Mouse (Mus musculus): ENCODE data around the gene Olfr1242. TPM values are rescaled to one million over a fixed set of nuclear protein-coding genes. Genes with fewer than 3 reads are reported as not detected.

Gene Olfr1242
- not detected in 2 replicates for polyA plus RNA-seq (2012; rRNA removed; ENCODE audit: low replicate concordance)

GRCm38 (mm10) chr2:89498235-89498634 lies at the start of gene Olfr1242:
Gene Olfr1242 (minus strand): TSS chr2:89498335.

DNA sequence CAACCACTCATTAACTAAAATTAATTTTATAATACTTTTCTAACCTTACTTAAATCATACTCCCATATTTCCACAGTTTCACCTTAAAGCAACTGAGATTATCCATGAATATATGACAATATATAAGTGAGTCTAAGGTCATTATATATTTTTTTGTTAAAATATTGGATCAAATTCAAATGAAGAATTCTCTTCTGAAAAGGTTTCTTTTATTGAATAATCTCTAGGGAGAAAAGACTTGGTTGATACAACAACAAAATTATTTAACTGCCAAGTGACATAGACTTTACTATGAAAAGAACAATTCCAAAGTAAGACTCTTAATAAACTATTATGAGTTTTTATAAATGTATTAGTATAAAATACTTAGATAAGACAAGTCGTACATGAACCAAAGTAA lies 33.3 kb upstream of the Olfr1242 start, which contains the start of gene Olfr1243:
Gene Olfr1243, minus strand, starts transcription at position 101 of the 400 bp plus-strand sequence.

GRCm38 (mm10) chr2:89487026-89487425 lies 11.1 kb downstream of the Olfr1242 start, which contains the start of gene Olfr1241:
Gene Olfr1241 (minus strand): TSS chr2:89487126.

GRCm38 (mm10) chr2:89442900-89443299 lies 55.2 kb downstream of the Olfr1242 start, which contains the start of gene Olfr1240:
Gene Olfr1240 (minus strand): TSS chr2:89443000.

Other genes with a start within 250 kb of the Olfr1242 start
- not detected in 2 replicates for gene Olfr1228, start 244.3 kb downstream of the Olfr1242 start, polyA plus RNA-seq (2012; rRNA removed; ENCODE audit: low replicate concordance)
- gene Olfr1229, start 210.3 kb downstream of the Olfr1242 start, polyA plus RNA-seq (2012; rRNA removed; ENCODE audit: low replicate concordance) = not detected in 2 replicates
- gene Olfr1230, start 201.1 kb downstream of the Olfr1242 start, polyA plus RNA-seq (2012; rRNA removed; ENCODE audit: low replicate concordance) = not detected in 2 replicates
- gene Olfr1231, start 191.3 kb downstream of the Olfr1242 start, polyA plus RNA-seq (2012; rRNA removed; ENCODE audit: low replicate concordance) = not detected in 2 replicates
- not detected in 2 replicates for gene Olfr1232, start 168.7 kb downstream of the Olfr1242 start, polyA plus RNA-seq (2012; rRNA removed; ENCODE audit: low replicate concordance)
- gene Olfr1233, start 155.9 kb downstream of the Olfr1242 start, polyA plus RNA-seq (2012; rRNA removed; ENCODE audit: low replicate concordance) = not detected in 2 replicates
- not detected in 2 replicates for gene Olfr1234, start 133.5 kb downstream of the Olfr1242 start, polyA plus RNA-seq (2012; rRNA removed; ENCODE audit: low replicate concordance)
- not detected in 2 replicates for gene Olfr1238, start 88.7 kb downstream of the Olfr1242 start, polyA plus RNA-seq (2012; rRNA removed; ENCODE audit: low replicate concordance)
- not detected in 2 replicates for gene Olfr1239, start 77.9 kb downstream of the Olfr1242 start, polyA plus RNA-seq (2012; rRNA removed; ENCODE audit: low replicate concordance)
- not detected in 2 replicates for gene Olfr1240, start 55.3 kb downstream of the Olfr1242 start, polyA plus RNA-seq (2012; rRNA removed; ENCODE audit: low replicate concordance)
- not detected in 2 replicates for gene Olfr1241, start 11.2 kb downstream of the Olfr1242 start, polyA plus RNA-seq (2012; rRNA removed; ENCODE audit: low replicate concordance)
- gene Olfr1243, start 33.2 kb upstream of the Olfr1242 start, polyA plus RNA-seq (2012; rRNA removed; ENCODE audit: low replicate concordance) = not detected in 2 replicates
- gene Olfr1245, start 80.1 kb upstream of the Olfr1242 start, polyA plus RNA-seq (2012; rRNA removed; ENCODE audit: low replicate concordance) = not detected in 2 replicates
- not detected in 2 replicates for gene Olfr1246, start 94.8 kb upstream of the Olfr1242 start, polyA plus RNA-seq (2012; rRNA removed; ENCODE audit: low replicate concordance)
- gene Olfr1247, start 115.8 kb upstream of the Olfr1242 start, polyA plus RNA-seq (2012; rRNA removed; ENCODE audit: low replicate concordance) = not detected in 2 replicates
- not detected in 2 replicates for gene Olfr1248, start 119.9 kb upstream of the Olfr1242 start, polyA plus RNA-seq (2012; rRNA removed; ENCODE audit: low replicate concordance)
- not detected in 2 replicates for gene Olfr1249, start 136.6 kb upstream of the Olfr1242 start, polyA plus RNA-seq (2012; rRNA removed; ENCODE audit: low replicate concordance)
- not detected in 2 replicates for gene Olfr1250, start 163.1 kb upstream of the Olfr1242 start, polyA plus RNA-seq (2012; rRNA removed; ENCODE audit: low replicate concordance)
- gene Olfr1251, start 173.6 kb upstream of the Olfr1242 start, polyA plus RNA-seq (2012; rRNA removed; ENCODE audit: low replicate concordance) = not detected in 2 replicates
- gene Olfr1252, start 226.7 kb upstream of the Olfr1242 start, polyA plus RNA-seq (2012; rRNA removed; ENCODE audit: low replicate concordance) = not detected in 2 replicates

Data from subcutaneous adipose tissue, adult 2 months (tissue).